Mouse (Mus musculus): ENCODE results near the gene Il18. TPM values are rescaled to one million over a fixed set of nuclear protein-coding genes. Genes with fewer than 3 reads are reported as not detected.

Il18 gene
- polyA plus RNA-seq, 1 experiment from 2014 or later, result 1.2 TPM

GRCm38 (mm10) chr9:50561145-50561917 lies 6.7 kb downstream of the Il18 start, which contains the start of gene Tex12:
Gene Tex12, minus strand, starts transcription at chr9:50561325.
- Histone ChIP-seq H3K4me1 (no peaks in the 10 kb centered on the region), H3K27ac (replicated peaks) (no peak within 1 kb of the TSS), H3K36me3 (replicated peaks) (no peaks in the 10 kb centered on the region), H3K4me3 (no peak within 1 kb of the TSS), H3K27me3 (replicated peaks; ENCODE audit: low read depth, poor library complexity, severe bottlenecking) (no peaks in the 10 kb centered on the region), H3K9me3 (peaks cover 4% of the 10 kb centered on the region; the same call in 1 of the 2 replicates)
- WGBS, result 87% methylated on average over 38 of the region's 38 CpGs
- DNase-seq (ENCODE audit: low spot score), result no peak

DNA sequence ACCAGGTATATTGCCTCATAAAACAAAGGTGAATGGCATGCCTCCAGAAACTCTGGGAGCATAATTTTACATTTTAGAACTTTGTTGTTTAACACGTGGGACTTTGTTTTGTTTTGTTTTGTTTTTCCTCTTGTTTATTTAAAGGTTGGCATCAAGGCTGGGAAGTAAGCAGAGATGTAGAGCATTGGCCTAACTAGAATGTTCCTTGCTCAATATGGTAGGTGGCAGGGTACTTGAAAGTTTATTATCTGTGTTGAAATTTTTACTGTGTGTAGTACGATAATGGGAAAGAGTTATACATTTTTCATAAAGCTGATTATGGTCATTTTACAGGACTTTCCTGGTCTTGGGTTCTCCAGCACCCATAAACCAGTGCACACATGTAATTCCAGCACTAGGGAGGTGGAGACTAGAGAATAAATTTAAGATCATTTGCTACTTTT lies 7.3 kb downstream of the Il18 start:
- WGBS, result 85% methylated on average over 2 of the region's 2 CpGs
- H3K27ac ChIP-seq (replicated peaks), result no peak overlapping the region
- no peaks in the 10 kb centered on the region for H3K27me3 ChIP-seq (replicated peaks; ENCODE audit: low read depth, poor library complexity, severe bottlenecking)
- peaks cover 4% of the 10 kb centered on the region; the same call in 1 of the 2 replicates for H3K9me3 ChIP-seq
- H3K4me3 ChIP-seq, result no peak overlapping the region
- DNase-seq (ENCODE audit: low spot score), result no peak
- no peaks in the 10 kb centered on the region for H3K36me3 ChIP-seq (replicated peaks)
- no peaks in the 10 kb centered on the region for H3K4me1 ChIP-seq

DNA sequence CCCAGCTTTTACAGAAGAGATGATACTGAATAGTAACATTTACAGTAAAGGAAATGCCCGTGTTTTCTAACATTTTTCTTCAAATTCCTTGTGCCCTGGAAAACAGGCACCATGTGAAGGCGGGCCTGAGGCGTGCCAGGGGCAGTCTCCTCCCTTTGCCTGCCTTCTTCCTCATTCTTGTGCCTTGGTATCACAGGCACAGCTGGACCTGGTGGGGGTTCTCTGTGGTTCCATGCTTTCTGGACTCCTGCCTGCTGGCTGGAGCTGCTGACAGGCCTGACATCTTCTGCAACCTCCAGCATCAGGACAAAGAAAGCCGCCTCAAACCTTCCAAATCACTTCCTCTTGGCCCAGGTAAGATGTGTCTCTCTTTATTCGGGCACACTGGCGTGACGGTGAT lies 10.5 kb downstream of the Il18 start:
- H3K4me3 ChIP-seq, result no peak overlapping the region
- H3K4me1 ChIP-seq, result no peaks in the 10 kb centered on the region
- no peak for DNase-seq (ENCODE audit: low spot score)
- no peak overlapping the region for H3K27ac ChIP-seq (replicated peaks)
- 80% methylated on average over 7 of the region's 7 CpGs for WGBS
- H3K36me3 ChIP-seq (replicated peaks), result no peaks in the 10 kb centered on the region
- peaks cover 4% of the 10 kb centered on the region; the same call in 1 of the 2 replicates for H3K9me3 ChIP-seq
- H3K27me3 ChIP-seq (replicated peaks; ENCODE audit: low read depth, poor library complexity, severe bottlenecking), result no peaks in the 10 kb centered on the region

DNA sequence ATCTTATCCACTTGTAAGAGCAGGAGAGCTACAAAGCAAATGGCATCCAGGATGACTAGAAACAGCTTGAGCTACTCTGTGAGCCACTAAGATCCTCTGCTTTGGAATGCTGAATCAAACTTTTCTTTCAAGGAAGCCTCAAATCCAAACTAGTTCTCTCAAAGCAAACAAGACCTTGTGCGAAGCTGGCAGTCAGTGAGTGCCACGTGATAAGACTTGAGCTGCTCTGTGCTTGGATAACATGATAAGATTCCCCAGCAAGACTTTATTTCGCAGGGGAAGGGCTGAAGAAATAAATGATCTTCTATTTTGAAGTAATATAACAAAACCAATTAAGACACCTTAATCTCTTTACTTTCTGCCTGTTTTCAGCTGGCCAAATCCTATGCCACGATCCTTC lies 11.3 kb downstream of the Il18 start:
- Histone ChIP-seq H3K36me3 (replicated peaks) (no peaks in the 10 kb centered on the region), H3K9me3 (peaks cover 3% of the 10 kb centered on the region; the same call in 1 of the 2 replicates), H3K27me3 (replicated peaks; ENCODE audit: low read depth, poor library complexity, severe bottlenecking) (no peaks in the 10 kb centered on the region), H3K4me3 (no peak overlapping the region), H3K27ac (replicated peaks) (no peak overlapping the region), H3K4me1 (no peaks in the 10 kb centered on the region)
- 83% methylated on average over 4 of the region's 4 CpGs for WGBS
- DNase-seq (ENCODE audit: low spot score), result no peak

DNA sequence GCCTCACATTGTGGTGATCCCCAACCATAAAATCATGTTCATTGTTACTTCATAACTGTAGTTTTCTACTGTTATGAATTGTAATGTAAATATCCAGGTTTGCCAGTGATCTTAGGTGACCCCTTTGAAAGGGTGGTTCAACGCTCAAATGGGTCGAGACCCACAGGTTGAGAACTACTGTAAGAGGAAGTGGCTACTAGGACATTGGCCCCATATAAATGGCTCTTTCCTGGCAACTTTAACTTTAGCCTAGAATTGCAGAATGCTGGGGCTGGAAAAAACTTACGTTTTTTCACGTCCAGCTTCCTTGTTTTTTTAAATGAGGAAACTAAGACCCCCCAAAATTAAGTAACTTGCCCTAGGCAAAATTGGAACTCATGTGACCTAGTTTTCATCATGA lies 12.7 kb downstream of the Il18 start:
- H3K9me3 ChIP-seq, result no peaks in the 10 kb centered on the region
- no peak overlapping the region for H3K4me3 ChIP-seq
- no peaks in the 10 kb centered on the region for H3K36me3 ChIP-seq (replicated peaks)
- no peaks in the 10 kb centered on the region for H3K27me3 ChIP-seq (replicated peaks; ENCODE audit: low read depth, poor library complexity, severe bottlenecking)
- no peak for DNase-seq (ENCODE audit: low spot score)
- no peak overlapping the region for H3K27ac ChIP-seq (replicated peaks)
- 87% methylated on average over 4 of the region's 4 CpGs for WGBS
- no peaks in the 10 kb centered on the region for H3K4me1 ChIP-seq

- no peak for DNase-seq (ENCODE audit: low spot score)
- WGBS, result 84% methylated on average over 2 of the region's 2 CpGs
- H3K4me3 ChIP-seq, result no peak overlapping the region
- no peaks in the 10 kb centered on the region for H3K27me3 ChIP-seq (replicated peaks; ENCODE audit: low read depth, poor library complexity, severe bottlenecking)
- no peaks in the 10 kb centered on the region for H3K4me1 ChIP-seq
- H3K27ac ChIP-seq (replicated peaks), result no peak overlapping the region
- no peaks in the 10 kb centered on the region for H3K36me3 ChIP-seq (replicated peaks)
- no peaks in the 10 kb centered on the region for H3K9me3 ChIP-seq
Observed at GRCm38 (mm10) chr9:50567881-50568280, 13.3 kb downstream of the Il18 start.

DNA sequence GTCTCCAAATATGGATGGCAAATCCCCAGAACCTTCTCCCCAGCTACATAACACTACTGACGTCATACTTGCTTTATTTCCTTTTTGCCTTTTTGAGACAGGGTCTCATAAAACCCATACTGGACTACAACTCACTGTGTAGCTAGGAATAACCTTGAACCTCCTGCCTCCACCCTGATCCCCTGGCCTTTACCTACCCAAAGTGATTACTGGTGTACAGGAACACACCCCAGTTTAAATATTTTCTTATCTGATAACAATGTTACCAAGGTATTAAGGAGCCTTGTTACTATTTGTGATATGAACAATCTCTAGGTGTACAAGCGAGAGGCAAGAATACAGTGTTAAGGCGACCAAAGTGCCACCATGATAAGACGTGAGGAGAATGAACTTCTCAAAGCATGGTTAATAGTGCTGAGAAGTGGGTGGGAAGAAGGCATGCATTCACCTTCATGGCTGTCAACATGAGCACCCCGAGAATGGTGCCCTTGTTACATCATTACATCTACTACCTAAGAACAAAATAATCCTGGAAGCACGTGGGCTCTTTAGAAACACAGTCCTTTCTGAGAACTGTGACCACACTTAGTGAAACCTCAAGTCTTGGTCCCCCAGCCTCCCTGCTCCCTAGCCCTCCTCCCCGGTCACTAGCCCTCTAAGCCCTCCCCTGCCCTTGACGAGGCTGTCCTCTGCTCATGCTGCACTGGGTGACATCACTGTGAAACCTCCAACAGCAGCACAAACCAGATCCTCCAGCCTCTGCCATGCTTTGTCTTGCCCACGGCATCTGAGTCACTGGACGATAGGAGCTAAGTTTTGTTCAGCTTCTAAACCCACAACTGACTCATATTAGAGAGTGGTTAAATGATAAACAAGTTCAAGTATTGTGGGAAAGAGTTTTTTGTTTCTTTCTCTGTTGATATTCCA lies 15.2 kb downstream of the Il18 start:
- WGBS, result 81% methylated on average over 10 of the region's 10 CpGs
- no peak for DNase-seq (ENCODE audit: low spot score)
- H3K27me3 ChIP-seq (replicated peaks; ENCODE audit: low read depth, poor library complexity, severe bottlenecking), result no peaks in the 10 kb centered on the region
- no peaks in the 10 kb centered on the region for H3K4me1 ChIP-seq
- H3K27ac ChIP-seq (replicated peaks), result no peak overlapping the region
- H3K36me3 ChIP-seq (replicated peaks), result no peaks in the 10 kb centered on the region
- no peak overlapping the region for H3K4me3 ChIP-seq
- H3K9me3 ChIP-seq, result no peaks in the 10 kb centered on the region

DNA sequence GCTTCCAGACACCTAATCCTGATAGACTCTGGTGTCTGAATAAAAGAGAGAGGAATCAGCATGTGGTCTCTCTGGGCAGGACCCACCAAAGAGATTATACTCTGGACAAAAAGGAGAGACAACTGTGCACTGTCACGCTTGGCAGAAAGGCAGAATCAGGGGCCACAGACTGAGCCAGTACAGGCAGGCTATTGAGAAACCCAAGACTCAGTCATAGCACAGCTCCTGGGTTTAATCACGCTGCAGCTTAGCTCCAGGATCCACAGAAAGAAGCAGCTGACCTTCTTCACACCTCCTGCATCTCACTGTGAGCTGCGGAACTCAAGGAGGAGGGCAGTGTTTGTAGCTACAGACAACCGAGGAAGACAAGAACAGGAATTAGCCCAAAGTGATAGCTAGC lies 25.7 kb downstream of the Il18 start:
- H3K9me3 ChIP-seq, result no peaks in the 10 kb centered on the region
- 42% methylated on average over 4 of the region's 4 CpGs for WGBS
- no peaks in the 10 kb centered on the region for H3K27me3 ChIP-seq (replicated peaks; ENCODE audit: low read depth, poor library complexity, severe bottlenecking)
- DNase-seq (ENCODE audit: low spot score), result no peak
- H3K27ac ChIP-seq (replicated peaks), result no peak overlapping the region
- no peaks in the 10 kb centered on the region for H3K36me3 ChIP-seq (replicated peaks)
- H3K4me1 ChIP-seq, result no peaks in the 10 kb centered on the region
- H3K4me3 ChIP-seq, result no peak overlapping the region

- no peaks in the 10 kb centered on the region for H3K27me3 ChIP-seq (replicated peaks; ENCODE audit: low read depth, poor library complexity, severe bottlenecking)
- no peak overlapping the region for H3K27ac ChIP-seq (replicated peaks)
- H3K9me3 ChIP-seq, result no peaks in the 10 kb centered on the region
- H3K36me3 ChIP-seq (replicated peaks), result no peaks in the 10 kb centered on the region
- H3K4me3 ChIP-seq, result no peak overlapping the region
- DNase-seq (ENCODE audit: low spot score), result no peak
- no peaks in the 10 kb centered on the region for H3K4me1 ChIP-seq
- WGBS, result 82% methylated on average over 6 of the region's 6 CpGs
Observed at GRCm38 (mm10) chr9:50585145-50585818, 30.7 kb downstream of the Il18 start.

- DNase-seq (ENCODE audit: low spot score), result no peak
- Histone ChIP-seq H3K27me3 (replicated peaks; ENCODE audit: low read depth, poor library complexity, severe bottlenecking) (no peaks in the 10 kb centered on the region), H3K4me1 (no peaks in the 10 kb centered on the region), H3K27ac (replicated peaks) (no peak overlapping the region), H3K36me3 (replicated peaks) (no peaks in the 10 kb centered on the region), H3K9me3 (no peaks in the 10 kb centered on the region), H3K4me3 (no peak overlapping the region)
- WGBS, result 86% methylated on average over 4 of the region's 4 CpGs
Observed at GRCm38 (mm10) chr9:50586955-50587354, 32.3 kb downstream of the Il18 start.

- WGBS, result 80% methylated on average over 10 of the region's 10 CpGs
- no peak overlapping the region for H3K27ac ChIP-seq (replicated peaks)
Observed at GRCm38 (mm10) chr9:50590856-50591518, 36.4 kb downstream of the Il18 start.

GRCm38 (mm10) chr9:50592955-50593354 lies 38.3 kb downstream of the Il18 start:
- H3K4me3 ChIP-seq, result no peak overlapping the region
- H3K4me1 ChIP-seq, result no peaks in the 10 kb centered on the region
- no peaks in the 10 kb centered on the region for H3K27me3 ChIP-seq (replicated peaks; ENCODE audit: low read depth, poor library complexity, severe bottlenecking)
- no peaks in the 10 kb centered on the region for H3K9me3 ChIP-seq
- WGBS, result 88% methylated on average over 9 of the region's 9 CpGs
- peaks cover 35% of the 10 kb centered on the region for H3K36me3 ChIP-seq (replicated peaks)
- no peak for DNase-seq (ENCODE audit: low spot score)
- H3K27ac ChIP-seq (replicated peaks), result no peak overlapping the region

More at GRCm38 (mm10) chr9:50590856-50591518, 36.4 kb downstream of the Il18 start:
- Histone ChIP-seq H3K4me1 (no peaks in the 10 kb centered on the region), H3K4me3 (no peak overlapping the region), H3K9me3 (no peaks in the 10 kb centered on the region), H3K36me3 (replicated peaks) (peaks cover 15% of the 10 kb centered on the region), H3K27me3 (replicated peaks; ENCODE audit: low read depth, poor library complexity, severe bottlenecking) (no peaks in the 10 kb centered on the region)
- no peak for DNase-seq (ENCODE audit: low spot score)
